In the genomic region with DNA sequence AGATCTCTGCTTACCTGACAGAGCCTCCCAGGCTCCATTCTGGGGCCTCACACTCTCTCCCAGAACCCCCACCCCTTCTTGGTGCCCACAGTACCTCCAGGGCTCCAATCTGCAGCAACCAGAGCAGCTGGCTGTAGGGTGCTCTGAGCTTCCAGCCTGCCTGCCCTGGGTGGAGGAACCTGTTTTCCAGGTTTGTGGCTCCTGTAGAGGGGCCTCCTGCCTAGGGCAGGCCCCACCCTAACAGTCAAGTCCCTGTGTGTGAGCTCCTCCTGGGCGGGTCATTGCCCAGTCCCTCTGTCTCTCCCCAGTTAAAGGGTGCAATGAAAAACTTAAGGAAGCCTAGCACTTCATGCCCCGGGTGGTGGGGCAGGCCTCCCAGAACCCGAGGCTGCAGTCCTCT, we compare ENCODE assay signal across 10 mouse cellular contexts. TPM values are rescaled to one million over a fixed set of nuclear protein-coding genes. Genes with fewer than 3 reads are reported as not detected.
DNase-seq lines count a peak whose midpoint lies in the region; ATAC-seq and TF ChIP-seq lines count a peak whose summit lies in the region.
"Had no signal": no experiment of that assay in that cellular context is flagged by ENCODE, and none has a peak within 500 bp of the region (broad histone marks: within the 10 kb centered on the region; RNA-seq: fewer than 3 reads in every experiment).

No protein-coding gene starts in this region.

- no peak overlapping the region for H3K9ac ChIP-seq in kidney, embryonic 15.5 days
- H3K9ac ChIP-seq in embryonic facial prominence, embryonic 13.5 days: 0 out of 2 replicates have a peak overlapping the region, but pooled peaks have one; percentile 17

- TF ChIP-seq CTCF in small intestine, adult 2 months (IDR thresholded peaks at IDR 0.05; ENCODE audit: extremely low read depth, insufficient read length, insufficient replicate concordance, low read depth, low read length): no peak

- no peaks in the 10 kb centered on the region for H3K9me3 ChIP-seq in kidney, embryonic 15.5 days (replicated peaks)
- no peaks in the 10 kb centered on the region for H3K9me3 ChIP-seq in embryonic facial prominence, embryonic 13.5 days
- H3K9me3 ChIP-seq: heart, embryonic 13.5 days had no signal

- TF ChIP-seq POLR2A in small intestine, adult 2 months (IDR thresholded peaks at IDR 0.05; ENCODE audit: low read depth, low read length): peak; percentile 39; the same call in 1 of the 2 replicates

- 6% methylated on average over 3 of the region's 3 CpGs for WGBS in kidney, embryonic 15.5 days
- WGBS in embryonic facial prominence, embryonic 13.5 days: 19% methylated on average over 3 of the region's 3 CpGs
- 26% methylated on average over 3 of the region's 3 CpGs for WGBS in large intestine, adult 2 months
- 8% methylated on average over 3 of the region's 3 CpGs for WGBS in small intestine, adult 2 months

- H3K27ac ChIP-seq in kidney, embryonic 15.5 days: peak overlapping the region; percentile 88
- peak overlapping the region; percentile 86 for H3K27ac ChIP-seq in embryonic facial prominence, embryonic 13.5 days
- peak overlapping the region; percentile 69 for H3K27ac ChIP-seq in small intestine, adult 2 months (ENCODE audit: insufficient read depth, low read depth, low read length)
- H3K27ac ChIP-seq: heart, embryonic 13.5 days; macrophage had no signal

- H3K4me1 ChIP-seq in kidney, embryonic 15.5 days: peaks cover 40% of the 10 kb centered on the region
- peaks cover 41% of the 10 kb centered on the region for H3K4me1 ChIP-seq in embryonic facial prominence, embryonic 13.5 days
- H3K4me1 ChIP-seq in small intestine, adult 2 months (ENCODE audit: control insufficient read depth, insufficient read depth, insufficient read length, low read length): peaks cover 20% of the 10 kb centered on the region

- H3K4me2 ChIP-seq in kidney, embryonic 15.5 days: peak overlapping the region; percentile 14; the same call in 1 of the 2 replicates
- peak overlapping the region; percentile 32 for H3K4me2 ChIP-seq in embryonic facial prominence, embryonic 13.5 days
- H3K4me2 ChIP-seq: heart, embryonic 13.5 days had no signal

- intact Hi-C loops in heart, postnatal 10 days (cut with DNase I): loop anchor here (1.0 kb wide), 1 partner anchor 120 kb away; no protein-coding TSS in a partner anchor

- no peaks in the 10 kb centered on the region for H3K27me3 ChIP-seq in kidney, embryonic 15.5 days
- no peaks in the 10 kb centered on the region for H3K27me3 ChIP-seq in embryonic facial prominence, embryonic 13.5 days
- no peaks in the 10 kb centered on the region for H3K27me3 ChIP-seq in small intestine, adult 2 months (ENCODE audit: control insufficient read depth, insufficient read depth, low read length)

- H3K4me3 ChIP-seq in kidney, embryonic 15.5 days (replicated peaks): no peak overlapping the region
- no peak overlapping the region for H3K4me3 ChIP-seq in embryonic facial prominence, embryonic 13.5 days
- peak overlapping the region; percentile 55 for H3K4me3 ChIP-seq in small intestine, adult 2 months (ENCODE audit: low read depth, low read length)
- H3K4me3 ChIP-seq: heart, embryonic 13.5 days had no signal

- no peak for DNase-seq in kidney, adult 9 months
- DNase-seq in large intestine, adult 2 months (ENCODE audit: low read depth, low spot score): peak; percentile 61
- no peak for DNase-seq in heart, postnatal 10 days
- DNase-seq: retina, postnatal 1 day had no signal

- peaks cover 7% of the 10 kb centered on the region for H3K36me3 ChIP-seq in kidney, embryonic 15.5 days
- peaks cover 10% of the 10 kb centered on the region for H3K36me3 ChIP-seq in embryonic facial prominence, embryonic 13.5 days
- no peaks in the 10 kb centered on the region for H3K36me3 ChIP-seq in small intestine, adult 2 months (ENCODE audit: control insufficient read depth, insufficient read depth, low read length)

- peak; percentile 31; the same call in 1 of the 2 replicates for ATAC-seq in kidney, embryonic 15.5 days (replicated peaks; ENCODE audit: low FRiP score)
- peak; percentile 34; the same call in 1 of the 2 replicates for ATAC-seq in embryonic facial prominence, embryonic 13.5 days (ENCODE audit: insufficient number of reproducible peaks, insufficient read depth, low FRiP score, low TSS enrichment, low read depth)
- ATAC-seq in granulocyte monocyte progenitor cell, adult 5-6 weeks (replicated peaks; ENCODE audit: poor library complexity, severe bottlenecking): no peak

RNA-seq across cellular contexts. Expression of gene Pex10, which starts 2.9 kb away (rescaled TPM):
- 23.2 and 24.0 TPM in 2 replicates for polyA plus RNA-seq in kidney, embryonic 15.5 days (2015; fragmentation: Nextera tagmentation; extraction: Ambion mirVana)
- polyA plus RNA-seq in embryonic facial prominence, embryonic 13.5 days (2015; fragmentation: Nextera tagmentation; extraction: Ambion mirVana): 22.2 and 26.4 TPM in 2 replicates
- 11.4 and 14.2 TPM in 2 replicates for polyA plus RNA-seq in large intestine, adult 2 months (2012; rRNA removed)
- 7.8 and 15.2 TPM in 2 replicates for polyA plus RNA-seq in small intestine, adult 2 months (2012; rRNA removed)
- total RNA-seq in granulocyte monocyte progenitor cell, adult 5-6 weeks (2014; fragmentation: Nextera tagmentation): 10.5 and 11.0 TPM in 2 replicates
- total RNA-seq in granulocyte monocyte progenitor cell, adult 5-6 weeks (2017): 13.4 and 18.6 TPM in 2 replicates
- total RNA-seq in heart, postnatal 10 days (2021): 10 to 100 TPM; 18.4 to 23.7 TPM

RNA-seq across cellular contexts. Expression of gene Plch2, which starts 7.3 kb away (rescaled TPM):
- 2.6 TPM in 2 replicates for polyA plus RNA-seq in kidney, embryonic 15.5 days (2015; fragmentation: Nextera tagmentation; extraction: Ambion mirVana)
- polyA plus RNA-seq in embryonic facial prominence, embryonic 13.5 days (2015; fragmentation: Nextera tagmentation; extraction: Ambion mirVana): 11.2 and 12.8 TPM in 2 replicates
- 28.5 and 45.9 TPM in 2 replicates for polyA plus RNA-seq in large intestine, adult 2 months (2012; rRNA removed)
- 17.8 and 28.1 TPM in 2 replicates for polyA plus RNA-seq in small intestine, adult 2 months (2012; rRNA removed)
- 0.30 TPM in 1 of 2 replicates, not detected in the other for total RNA-seq in granulocyte monocyte progenitor cell, adult 5-6 weeks (2014; fragmentation: Nextera tagmentation)
- not detected in 2 replicates for total RNA-seq in granulocyte monocyte progenitor cell, adult 5-6 weeks (2017)
- total RNA-seq in heart, postnatal 10 days (2021): not detected
- polyA plus RNA-seq: macrophage had no signal

RNA-seq across cellular contexts. Expression of gene Rer1, which starts 22.3 kb away (rescaled TPM):
- polyA plus RNA-seq in kidney, embryonic 15.5 days (2015; fragmentation: Nextera tagmentation; extraction: Ambion mirVana): 152 and 165 TPM in 2 replicates
- polyA plus RNA-seq in embryonic facial prominence, embryonic 13.5 days (2015; fragmentation: Nextera tagmentation; extraction: Ambion mirVana): 147 and 162 TPM in 2 replicates
- 116 and 137 TPM in 2 replicates for polyA plus RNA-seq in large intestine, adult 2 months (2012; rRNA removed)
- 53.2 and 91.9 TPM in 2 replicates for polyA plus RNA-seq in small intestine, adult 2 months (2012; rRNA removed)
- total RNA-seq in granulocyte monocyte progenitor cell, adult 5-6 weeks (2014; fragmentation: Nextera tagmentation): 93.3 and 125 TPM in 2 replicates
- total RNA-seq in granulocyte monocyte progenitor cell, adult 5-6 weeks (2017): 106 and 134 TPM in 2 replicates
- total RNA-seq in heart, postnatal 10 days (2021): 10 to 100 TPM; 71.8 to 77.3 TPM

RNA-seq across cellular contexts. Expression of gene Morn1, which starts 22.5 kb away (rescaled TPM):
- 5.1 and 5.3 TPM in 2 replicates for polyA plus RNA-seq in kidney, embryonic 15.5 days (2015; fragmentation: Nextera tagmentation; extraction: Ambion mirVana)
- polyA plus RNA-seq in embryonic facial prominence, embryonic 13.5 days (2015; fragmentation: Nextera tagmentation; extraction: Ambion mirVana): 5.6 and 6.2 TPM in 2 replicates
- 1.3 and 2.2 TPM in 2 replicates for polyA plus RNA-seq in large intestine, adult 2 months (2012; rRNA removed)
- 1.7 and 3.1 TPM in 2 replicates for polyA plus RNA-seq in small intestine, adult 2 months (2012; rRNA removed)
- total RNA-seq in granulocyte monocyte progenitor cell, adult 5-6 weeks (2014; fragmentation: Nextera tagmentation): 0.62 and 1.2 TPM in 2 replicates
- total RNA-seq in granulocyte monocyte progenitor cell, adult 5-6 weeks (2017): 1.6 and 4.7 TPM in 2 replicates
- 1 to 10 TPM; 2.8 to 3.8 TPM for total RNA-seq in heart, postnatal 10 days (2021)
